Mouse (Mus musculus) thymus, adult 18-20 months (tissue): ENCODE results near the gene Trp73.

Experiments used
- DNase-seq, 2 experiments: peaks; one replicate each; pipeline ENCODE4 v3.0.0; 2022; ENCODE audit warnings: mixed read lengths in 2 of 2

The Trp73 gene

GRCm38 (mm10) chr4:154028066-154028465 is 111.9 kb downstream of the Trp73 start:
- no peak for DNase-seq

- no peak for DNase-seq
These were observed 113.6 kb downstream of the Trp73 start for GRCm38 (mm10) chr4:154026441-154026761.

- no peak for DNase-seq
These were observed 114.2 kb downstream of the Trp73 start, which contains the start of gene Smim1 for GRCm38 (mm10) chr4:154025641-154026440. TSS of gene Smim1 (minus strand) at chr4:154026230.

DNA sequence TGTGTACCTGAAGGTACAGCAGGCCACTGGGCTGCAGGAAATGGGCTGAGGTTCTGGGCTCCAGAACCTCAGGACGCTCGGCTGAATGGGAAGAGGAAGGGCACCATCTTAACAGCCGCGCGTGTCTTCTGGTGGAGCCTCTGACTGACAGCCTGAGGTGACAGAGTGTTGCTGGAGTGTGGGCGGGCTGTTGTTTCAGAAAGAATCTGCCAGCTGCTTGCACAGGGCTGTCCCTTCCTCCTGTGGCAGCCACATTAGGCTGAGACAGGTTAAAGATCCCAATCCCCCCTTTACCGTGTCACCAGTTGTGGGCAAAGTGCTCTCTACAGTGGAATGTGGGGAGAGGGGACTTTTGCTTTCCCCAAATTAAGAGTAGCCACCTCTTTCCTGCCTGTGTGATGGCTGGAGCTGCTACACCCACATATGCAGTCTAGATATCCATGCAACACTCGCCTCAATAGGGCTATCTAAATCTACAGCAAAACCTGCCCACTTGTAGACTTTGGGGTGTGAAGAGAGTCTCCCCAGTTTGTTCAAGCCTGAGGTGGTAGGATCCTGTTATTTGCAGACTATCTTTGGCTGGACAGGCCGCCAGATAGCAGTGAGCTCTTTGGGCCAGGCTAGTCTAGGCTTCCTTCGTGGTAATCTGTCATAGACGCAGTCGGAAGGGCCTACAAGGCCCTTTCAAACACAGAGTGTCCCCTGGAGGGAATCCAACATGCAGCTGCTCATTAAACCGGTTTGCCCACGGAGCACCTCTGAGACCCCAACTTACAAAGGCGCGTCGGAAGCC is 115.1 kb downstream of the Trp73 start:
- DNase-seq: no peak

DNA sequence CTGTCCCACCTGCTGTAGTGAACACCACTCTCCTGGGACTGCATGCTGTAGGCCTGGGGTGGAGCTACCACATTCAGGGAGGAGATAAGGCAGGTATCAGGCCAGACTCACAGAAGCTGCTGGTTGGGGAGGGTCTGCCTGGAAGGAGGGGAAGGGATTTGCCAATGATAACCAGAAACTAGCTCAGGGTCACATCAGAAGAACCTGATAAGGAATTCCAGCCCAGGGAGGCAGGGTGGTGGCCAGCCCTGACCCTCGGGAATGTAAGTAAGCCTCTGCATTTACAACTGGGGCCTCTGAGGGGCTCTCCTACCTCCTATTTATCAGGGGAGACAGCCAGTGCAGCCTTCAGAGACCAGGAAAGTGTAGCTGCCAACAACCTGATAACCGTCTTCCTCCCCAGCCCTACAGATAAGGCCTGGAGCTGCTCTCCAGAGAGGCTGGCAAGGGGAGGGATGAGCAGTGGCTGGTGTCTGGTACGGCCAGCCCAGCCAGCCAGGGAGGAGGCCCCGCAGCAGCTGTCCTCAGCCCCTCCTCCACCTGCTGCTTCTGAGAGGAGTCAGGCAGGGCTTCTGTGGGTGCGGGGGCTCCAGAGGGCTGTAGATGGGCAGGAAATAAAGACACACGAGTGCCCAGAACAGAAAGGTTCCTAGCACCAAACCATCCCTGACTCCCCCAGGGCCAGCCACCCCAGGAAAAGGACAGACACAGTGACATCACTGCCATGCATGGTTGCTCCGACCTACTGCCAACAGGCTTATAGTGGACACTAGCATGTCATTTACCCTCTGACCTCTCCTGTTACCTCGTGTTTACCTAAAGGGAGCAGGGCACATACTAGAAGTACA is 116.0 kb downstream of the Trp73 start:
- no peak for DNase-seq

GRCm38 (mm10) chr4:154022844-154023243 is 117.2 kb downstream of the Trp73 start:
- no peak for DNase-seq

- no peak for DNase-seq
These were observed 117.6 kb downstream of the Trp73 start for GRCm38 (mm10) chr4:154022407-154022806.

- DNase-seq: no peak
These were observed 118.6 kb downstream of the Trp73 start for GRCm38 (mm10) chr4:154021432-154021831.

DNA sequence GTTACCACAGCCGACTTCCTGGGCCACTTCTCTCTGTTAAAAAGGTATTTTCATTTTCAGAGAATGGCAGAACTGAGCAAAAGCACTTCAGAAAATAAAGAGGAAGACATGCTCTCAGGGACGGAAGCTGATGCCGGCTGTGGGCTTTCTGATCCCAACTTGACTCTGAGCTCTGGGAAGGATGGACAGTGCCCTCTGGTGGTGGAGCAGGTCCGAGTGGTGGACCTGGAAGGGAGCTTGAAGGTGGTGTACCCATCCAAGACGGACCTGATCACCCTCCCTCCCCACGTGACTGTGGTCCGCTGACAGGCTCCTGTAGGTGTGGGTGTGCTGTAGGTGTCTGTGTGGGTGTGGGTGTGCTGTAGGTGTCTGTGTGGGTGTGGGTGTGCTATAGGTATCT is 120.4 kb downstream of the Trp73 start:
- peak in 1 of 2 experiments; percentile 26 for DNase-seq

GRCm38 (mm10) chr4:154015476-154015875 is 124.5 kb downstream of the Trp73 start:
- DNase-seq: no peak

DNA sequence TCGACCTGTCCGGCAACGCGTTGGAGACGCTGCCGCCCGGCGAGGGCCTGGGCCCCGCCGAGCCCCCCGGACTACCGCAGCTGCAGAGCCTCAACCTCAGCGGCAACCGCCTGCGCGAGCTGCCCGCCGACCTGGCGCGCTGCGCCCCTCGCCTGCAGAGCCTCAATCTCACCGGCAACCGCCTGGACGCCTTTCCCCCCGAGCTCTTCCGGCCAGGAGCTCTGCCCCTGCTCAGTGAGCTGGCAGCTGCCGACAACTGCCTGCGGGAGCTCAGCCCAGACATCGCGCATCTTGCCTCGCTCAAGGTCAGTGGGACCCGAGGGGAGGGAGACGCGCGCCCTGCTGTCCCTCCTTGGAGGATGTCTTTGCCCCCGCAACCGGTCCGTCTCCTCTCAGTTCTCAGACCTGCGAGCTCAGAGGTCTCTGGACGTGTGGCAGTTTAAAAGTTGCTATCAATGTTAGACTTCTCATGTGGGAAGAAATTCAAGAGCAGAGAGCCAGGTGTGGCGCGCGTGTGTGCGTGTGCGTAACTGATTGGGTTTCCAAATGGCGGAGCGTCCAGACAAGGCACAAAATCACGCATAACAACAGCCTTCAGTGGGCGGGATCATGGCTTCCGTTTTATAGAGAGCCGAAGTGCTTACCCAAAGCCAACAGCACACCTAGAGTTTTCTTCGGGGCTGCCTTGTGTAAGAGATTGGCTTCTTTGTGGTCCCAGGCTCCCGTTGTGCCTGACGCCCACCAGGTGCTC is 127.7 kb downstream of the Trp73 start:
- no peak for DNase-seq

DNA sequence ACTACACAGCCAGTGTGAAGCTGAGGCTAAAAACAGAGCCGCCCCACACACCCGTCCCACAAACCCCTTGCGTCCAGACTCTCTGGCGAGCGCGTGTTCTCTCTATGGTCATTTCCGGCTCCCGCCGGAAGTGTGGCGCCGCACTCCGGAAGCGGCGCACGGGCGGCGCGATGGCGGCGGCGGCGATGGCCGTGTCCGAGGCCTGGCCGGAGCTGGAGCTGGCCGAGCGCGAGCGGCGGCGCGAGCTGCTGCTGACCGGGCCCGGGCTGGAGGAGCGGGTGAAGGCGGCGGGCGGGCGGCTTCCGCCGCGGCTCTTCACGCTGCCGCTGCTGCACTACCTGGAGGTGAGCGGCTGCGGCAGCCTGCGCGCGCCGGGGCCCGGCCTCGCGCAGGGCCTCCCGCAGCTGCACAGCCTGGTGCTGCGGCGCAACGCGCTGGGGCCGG is 128.3 kb downstream of the Trp73 start, which contains the start of gene Lrrc47:
Lrrc47 (plus strand) TSS at position 86 of the 444 bp plus-strand sequence.
- peak; percentile 62 to 67 for DNase-seq

- no peak for DNase-seq
These were observed 128.9 kb downstream of the Trp73 start for GRCm38 (mm10) chr4:154010907-154011645.

DNA sequence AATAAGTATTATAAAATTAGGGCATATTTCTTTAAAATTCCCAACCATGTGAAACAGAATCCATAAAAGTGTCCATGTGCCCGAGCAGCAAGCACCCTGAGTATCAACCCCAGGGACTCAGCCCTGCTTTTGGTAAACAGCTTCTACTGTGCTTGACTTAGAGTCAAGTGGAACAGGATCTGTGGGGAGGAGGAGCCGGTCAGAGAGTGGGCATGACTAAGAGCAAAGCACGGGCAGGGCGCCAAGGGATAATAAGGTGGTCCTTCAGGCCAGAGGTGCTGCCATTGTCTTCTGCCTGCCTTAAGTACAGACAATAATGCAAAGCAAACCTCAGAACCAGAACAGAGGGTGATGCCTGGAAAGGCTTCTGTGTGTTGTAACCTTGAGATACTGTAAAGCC is 132.2 kb downstream of the Trp73 start:
- no peak for DNase-seq

GRCm38 (mm10) chr4:154006264-154006663 is 133.7 kb downstream of the Trp73 start:
- DNase-seq: no peak
